Mouse (Mus musculus) c-Kit-positive CD71-positive TER-119-positive erythroid progenitor cells, embryonic 14.5 days (primary cell): ENCODE data around the gene Emilin1.

Experiments
- DNase-seq: peaks from one replicate; pipeline ENCODE4 v3.0.0-alpha.2; 2013; ENCODE audit warnings: low spot score

Emilin1 gene

DNA sequence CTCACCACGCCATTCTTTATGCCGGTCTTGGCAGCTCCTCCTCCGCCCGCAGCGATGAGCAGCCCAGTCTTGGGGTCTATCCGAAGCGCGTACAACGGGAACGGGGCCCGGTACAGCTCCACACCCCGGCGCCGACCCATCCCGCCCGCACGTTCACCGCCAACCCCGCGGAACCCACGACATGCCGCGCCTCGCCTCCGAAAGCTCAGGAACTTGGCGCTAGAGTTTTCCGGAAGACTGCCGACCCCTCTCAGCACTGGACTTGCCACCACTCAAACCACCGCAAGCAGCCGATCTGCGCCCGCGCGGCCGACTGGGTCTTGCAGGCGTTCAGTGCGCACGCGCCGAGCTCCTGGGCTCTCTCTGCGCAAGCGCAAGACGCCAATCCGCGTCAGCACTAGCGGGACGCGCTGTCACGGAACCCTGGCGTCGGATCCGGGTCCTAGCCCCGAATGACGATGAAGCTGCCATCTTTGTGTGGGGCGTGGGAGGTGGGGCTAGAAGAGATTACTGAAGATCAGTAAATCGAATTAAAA is 46.8 kb downstream of the Emilin1 start, which contains the start of gene Preb:
Gene Preb, minus strand, starts transcription at position 396 of the 536 bp plus-strand sequence.
- DNase-seq: peak; percentile 94

DNA sequence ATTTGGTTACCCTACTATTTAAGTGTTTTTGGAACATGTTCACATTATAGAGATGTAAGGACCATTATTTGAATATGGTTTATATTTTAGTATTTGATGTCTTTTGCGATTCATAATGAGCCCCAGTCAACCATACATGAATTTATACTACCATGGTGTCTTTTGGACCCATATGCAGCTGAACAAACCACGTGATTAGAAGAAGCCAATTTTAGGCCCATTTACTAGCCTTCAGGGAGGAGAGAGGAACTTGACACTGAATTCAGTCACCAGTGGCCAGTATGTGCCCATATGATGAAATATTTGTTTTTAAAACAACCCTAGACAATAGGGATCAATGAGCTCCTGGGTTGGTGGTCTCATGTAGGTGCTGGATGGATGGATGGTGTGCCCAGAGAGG is 47.6 kb downstream of the Emilin1 start:
- DNase-seq: no peak

GRCm38 (mm10) chr5:30961545-30962505 is 48.6 kb downstream of the Emilin1 start:
- DNase-seq: no peak

DNA sequence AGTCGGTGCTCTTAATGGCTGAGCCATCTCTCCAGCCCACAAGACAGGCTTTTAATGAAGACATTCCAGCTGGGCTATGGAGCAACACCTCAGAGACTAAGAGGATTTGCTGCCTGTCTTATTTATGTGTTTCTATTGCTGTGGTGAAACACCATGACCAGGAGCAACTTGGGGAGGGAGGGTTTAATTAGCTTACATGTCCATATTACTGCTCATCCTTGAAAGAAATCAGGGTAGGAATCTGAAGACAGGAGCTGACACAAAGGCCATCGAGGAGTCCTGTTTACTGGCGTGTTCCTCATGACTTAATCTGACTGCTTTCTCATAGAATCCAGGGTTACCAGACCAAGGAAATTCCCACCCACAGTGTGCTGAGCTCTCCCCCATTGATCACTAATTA is 50.7 kb downstream of the Emilin1 start:
- no peak for DNase-seq

DNA sequence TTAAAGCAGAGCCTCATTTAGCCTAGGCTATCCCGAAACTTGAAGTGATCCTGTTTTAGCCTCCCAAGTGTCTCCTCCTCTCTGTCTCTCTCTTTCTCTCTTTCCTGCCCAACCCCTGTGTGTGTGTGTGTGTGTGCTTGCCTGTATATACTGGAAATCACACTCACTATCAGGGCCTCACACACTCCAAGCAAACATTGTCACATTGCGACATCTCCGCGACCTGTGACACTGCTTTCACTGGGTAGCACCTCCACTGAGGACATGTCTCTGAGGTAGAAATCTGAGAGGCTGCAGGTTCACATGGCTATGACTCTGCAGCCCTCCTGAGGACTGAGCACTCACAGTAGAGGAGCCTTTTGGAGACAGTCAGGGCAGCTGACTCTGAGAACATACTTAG is 53.0 kb downstream of the Emilin1 start:
- DNase-seq: no peak

GRCm38 (mm10) chr5:30968416-30968815 is 55.2 kb downstream of the Emilin1 start, which contains the start of gene Tcf23:
TSS of gene Tcf23 (plus strand) at chr5:30968662.
- no peak for DNase-seq

- peak; percentile 40 for DNase-seq
Measured at GRCm38 (mm10) chr5:30969440-30969839, 56.2 kb downstream of the Emilin1 start.
